Mouse (Mus musculus) adrenal gland, postnatal 14 days (tissue): ENCODE data around the gene Slc12a9. TPM values are rescaled to one million over a fixed set of nuclear protein-coding genes. Genes with fewer than 3 reads are reported as not detected.

Experiments used
- DNase-seq: peaks from one replicate; pipeline ENCODE4 v3.0.0; 2021; ENCODE audit warnings: mixed read lengths
- total RNA-seq: library from RNA; stranded (reverse); gene quantifications from 2 replicates; pipeline ENCODE4 v1.2.3, GENCODE M21; 2021

The Slc12a9 gene
- total RNA-seq, 1 experiment from 2014 or later = 9.4 TPM

- DNase-seq = no peak
Observed at GRCm38 (mm10) chr5:137308356-137308755, 25.0 kb downstream of the Slc12a9 start.

- DNase-seq = peak; percentile 94
Observed at GRCm38 (mm10) chr5:137307071-137307912, 26.1 kb downstream of the Slc12a9 start, which contains the start of gene Srrt. Srrt (minus strand) TSS chr5:137307674.

- no peak for DNase-seq
Observed at GRCm38 (mm10) chr5:137306439-137307005, 26.9 kb downstream of the Slc12a9 start.

- DNase-seq = no peak
Observed at GRCm38 (mm10) chr5:137305822-137306221, 27.6 kb downstream of the Slc12a9 start.

- DNase-seq = no peak
Observed at GRCm38 (mm10) chr5:137304816-137305215, 28.6 kb downstream of the Slc12a9 start.

- DNase-seq = no peak
Observed at GRCm38 (mm10) chr5:137304165-137304564, 29.2 kb downstream of the Slc12a9 start.

- DNase-seq = no peak
Observed at GRCm38 (mm10) chr5:137303609-137304008, 29.8 kb downstream of the Slc12a9 start.

- peak; percentile 78 for DNase-seq
Observed at GRCm38 (mm10) chr5:137301253-137301652, 32.1 kb downstream of the Slc12a9 start.

GRCm38 (mm10) chr5:137299240-137299639, 34.2 kb downstream of the Slc12a9 start:
- no peak for DNase-seq

GRCm38 (mm10) chr5:137297126-137297525, 36.3 kb downstream of the Slc12a9 start:
- no peak for DNase-seq

GRCm38 (mm10) chr5:137295712-137296111, 37.7 kb downstream of the Slc12a9 start:
- no peak for DNase-seq

- no peak for DNase-seq
Observed at GRCm38 (mm10) chr5:137295296-137295695, 38.1 kb downstream of the Slc12a9 start.

- no peak for DNase-seq
Observed at GRCm38 (mm10) chr5:137294744-137295093, 38.7 kb downstream of the Slc12a9 start.

GRCm38 (mm10) chr5:137293839-137294743, 39.3 kb downstream of the Slc12a9 start, which contains the start of gene Ufsp1:
Ufsp1 (plus strand) TSS chr5:137294629.
- peak; percentile 98 for DNase-seq

GRCm38 (mm10) chr5:137293282-137293681, 40.1 kb downstream of the Slc12a9 start:
- peak; percentile 91 for DNase-seq

GRCm38 (mm10) chr5:137291381-137291926, 41.9 kb downstream of the Slc12a9 start:
- no peak for DNase-seq

GRCm38 (mm10) chr5:137290677-137291076, 42.7 kb downstream of the Slc12a9 start:
- peak; percentile 82 for DNase-seq

- DNase-seq = no peak
Observed at GRCm38 (mm10) chr5:137289591-137290365, 43.6 kb downstream of the Slc12a9 start.

GRCm38 (mm10) chr5:137288999-137289470, 44.4 kb downstream of the Slc12a9 start:
- DNase-seq = peak; percentile 57

- peak; percentile 32 for DNase-seq
Observed at GRCm38 (mm10) chr5:137287953-137288743, 45.2 kb downstream of the Slc12a9 start.
